Mouse (Mus musculus) lung, postnatal 0 days (tissue): Measurements from ENCODE around the gene Klhl15.

Source experiments
- CTCF ChIP-seq: IDR thresholded peaks from 2 replicates; pipeline ENCODE4 v1.5.1; 2016; ENCODE audit warnings: antibody characterized with exemption, mild to moderate bottlenecking
- EP300 ChIP-seq: IDR thresholded peaks from 2 replicates; pipeline ENCODE4 v1.6.1; 2016; ENCODE audit warnings: antibody characterized with exemption, mild to moderate bottlenecking, control low read depth

- TF ChIP-seq CTCF (no peak), EP300 (no peak)
Observed at GRCm38 (mm10) chrX:94235601-94236000, 1.2 kb downstream of the Klhl15 start.
